Mouse (Mus musculus): ENCODE data around the gene Pah. TPM values are rescaled to one million over a fixed set of nuclear protein-coding genes. Genes with fewer than 3 reads are reported as not detected.

Pah gene
- total and polyA plus RNA-seq, 3 experiments: not detected

DNA sequence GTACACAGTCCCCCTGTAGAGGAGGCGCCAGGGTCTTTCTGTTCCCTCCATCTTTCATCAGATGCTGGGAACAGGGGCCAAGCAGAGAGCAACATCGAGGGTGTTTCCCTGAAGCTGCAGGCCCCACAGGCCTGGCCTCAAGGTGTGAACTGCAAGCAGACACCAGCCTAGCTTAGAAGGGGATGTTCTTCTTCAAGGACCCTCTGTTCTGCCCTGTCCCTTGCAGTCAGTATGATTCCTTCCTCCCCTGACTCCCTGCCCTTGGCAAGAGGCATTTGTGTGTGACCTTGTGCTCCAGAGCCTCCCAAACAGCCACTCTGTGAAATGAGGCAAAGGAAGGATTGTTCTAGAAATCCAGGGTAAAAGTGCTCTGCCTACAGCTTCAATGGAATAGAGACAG is 34.8 kb downstream of the Pah start:
- ATAC-seq (ENCODE audit: extremely low read depth, insufficient number of reproducible peaks, low FRiP score, poor library complexity, severe bottlenecking) (no peak), DNase-seq (ENCODE audit: low spot score) (no peak)
- H3K36me3 ChIP-seq (replicated peaks): no peaks in the 10 kb centered on the region
- peaks cover 21% of the 10 kb centered on the region for H3K9me3 ChIP-seq (replicated peaks)
- H3K4me3 ChIP-seq (ENCODE audit: low read depth, low read length): no peak overlapping the region
- no peaks in the 10 kb centered on the region for H3K4me1 ChIP-seq (ENCODE audit: insufficient read depth, low read depth, low read length)
- TF ChIP-seq CTCF (IDR thresholded peaks at IDR 0.05; ENCODE audit: low read depth, low read length) (no peak), GATA1 (IDR thresholded peaks at IDR 0.05; ENCODE audit: borderline replicate concordance, low read length) (no peak), TAL1 (conservative IDR thresholded peaks at IDR 0.05; ENCODE audit: low read depth, low read length) (no peak), GATA2 (IDR thresholded peaks at IDR 0.05; ENCODE audit: borderline replicate concordance, low read depth, low read length) (no peak), POLR2AphosphoS5 (IDR thresholded peaks at IDR 0.05; ENCODE audit: insufficient replicate concordance, low read depth, low read length) (no peak)
- H3K27me3 ChIP-seq (ENCODE audit: insufficient read depth, low read length): no peaks in the 10 kb centered on the region

DNA sequence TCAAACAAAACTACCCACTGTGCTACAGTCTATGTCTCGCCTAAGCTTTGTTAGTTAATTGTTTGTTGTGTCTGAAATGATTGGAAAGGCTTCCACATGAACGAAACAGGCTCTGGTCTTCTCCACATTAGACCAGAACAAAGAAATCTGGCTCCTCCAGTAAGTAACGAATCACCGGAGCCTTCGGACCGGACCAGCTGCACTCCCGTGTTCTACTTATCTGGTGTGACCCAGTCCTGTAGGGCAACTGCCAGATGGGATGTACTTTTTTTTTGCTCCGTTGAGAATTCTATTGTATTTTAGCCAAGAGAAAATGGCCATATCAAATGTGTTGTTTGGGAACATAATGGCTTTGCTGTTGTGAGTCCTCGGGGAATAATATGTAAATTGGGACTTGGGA is 42.2 kb downstream of the Pah start:
- H3K36me3 ChIP-seq (replicated peaks): no peaks in the 10 kb centered on the region
- H3K4me3 ChIP-seq (ENCODE audit: low read depth, low read length): no peak overlapping the region
- no peaks in the 10 kb centered on the region for H3K27me3 ChIP-seq (ENCODE audit: insufficient read depth, low read length)
- ATAC-seq (ENCODE audit: extremely low read depth, insufficient number of reproducible peaks, low FRiP score, poor library complexity, severe bottlenecking) (no peak), DNase-seq (ENCODE audit: low spot score) (no peak)
- TF ChIP-seq POLR2AphosphoS5 (IDR thresholded peaks at IDR 0.05; ENCODE audit: insufficient replicate concordance, low read depth, low read length) (no peak), CTCF (IDR thresholded peaks at IDR 0.05; ENCODE audit: low read depth, low read length) (no peak), TAL1 (conservative IDR thresholded peaks at IDR 0.05; ENCODE audit: low read depth, low read length) (no peak), GATA1 (IDR thresholded peaks at IDR 0.05; ENCODE audit: borderline replicate concordance, low read length) (no peak), GATA2 (IDR thresholded peaks at IDR 0.05; ENCODE audit: borderline replicate concordance, low read depth, low read length) (no peak)
- H3K9me3 ChIP-seq (replicated peaks): peaks cover 26% of the 10 kb centered on the region
- no peaks in the 10 kb centered on the region for H3K4me1 ChIP-seq (ENCODE audit: insufficient read depth, low read depth, low read length)

DNA sequence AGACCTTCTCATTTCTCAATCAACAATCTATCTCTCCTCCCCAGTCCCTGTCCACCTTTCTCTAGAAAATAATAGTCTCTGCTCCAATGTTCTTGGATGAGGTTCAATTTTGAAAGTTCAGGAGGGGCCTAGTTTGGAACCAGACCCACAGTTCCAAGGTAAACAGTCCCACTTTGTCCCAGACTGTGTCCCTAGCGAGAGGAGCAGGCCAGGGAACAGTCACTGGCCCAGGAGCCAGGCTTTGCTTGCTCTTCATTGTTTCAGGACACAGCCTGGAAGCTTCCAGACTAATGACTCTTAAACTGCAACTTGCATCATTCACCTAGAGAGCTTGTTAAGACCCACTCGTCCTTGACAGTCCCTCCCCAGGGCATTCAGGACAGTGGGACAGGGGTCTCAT is 44.1 kb downstream of the Pah start:
- H3K4me1 ChIP-seq (ENCODE audit: insufficient read depth, low read depth, low read length): no peaks in the 10 kb centered on the region
- TF ChIP-seq CTCF (IDR thresholded peaks at IDR 0.05; ENCODE audit: low read depth, low read length): no peak
- no peak for TF ChIP-seq POLR2AphosphoS5 (IDR thresholded peaks at IDR 0.05; ENCODE audit: insufficient replicate concordance, low read depth, low read length)
- TF ChIP-seq GATA1 (IDR thresholded peaks at IDR 0.05; ENCODE audit: borderline replicate concordance, low read length): no peak
- TF ChIP-seq TAL1 (conservative IDR thresholded peaks at IDR 0.05; ENCODE audit: low read depth, low read length): no peak
- no peak for TF ChIP-seq GATA2 (IDR thresholded peaks at IDR 0.05; ENCODE audit: borderline replicate concordance, low read depth, low read length)
- H3K36me3 ChIP-seq (replicated peaks): no peaks in the 10 kb centered on the region
- ATAC-seq (ENCODE audit: extremely low read depth, insufficient number of reproducible peaks, low FRiP score, poor library complexity, severe bottlenecking) (no peak), DNase-seq (ENCODE audit: low spot score) (no peak)
- no peaks in the 10 kb centered on the region for H3K27me3 ChIP-seq (ENCODE audit: insufficient read depth, low read length)
- peaks cover 28% of the 10 kb centered on the region for H3K9me3 ChIP-seq (replicated peaks)
- H3K4me3 ChIP-seq (ENCODE audit: low read depth, low read length): no peak overlapping the region

DNA sequence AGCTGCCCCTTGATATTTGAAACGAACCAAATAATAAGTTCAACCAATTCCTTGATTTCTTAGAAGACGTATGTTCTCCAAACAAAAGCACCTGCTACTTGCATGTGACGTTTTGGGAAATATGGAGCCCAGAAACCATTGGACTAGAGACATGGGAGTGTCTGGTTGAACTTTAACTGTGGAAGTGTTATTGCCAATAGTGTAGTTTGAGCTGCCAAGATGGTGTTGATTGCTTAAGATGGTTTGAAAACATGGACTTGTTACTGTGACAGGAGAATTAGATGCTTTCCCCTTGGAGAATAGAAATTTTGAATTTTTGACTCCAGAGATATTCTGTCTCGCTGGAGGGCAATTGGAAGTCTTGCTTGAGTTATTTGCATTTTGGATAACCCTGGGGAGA is 50.9 kb downstream of the Pah start:
- no peaks in the 10 kb centered on the region for H3K27me3 ChIP-seq (ENCODE audit: insufficient read depth, low read length)
- no peaks in the 10 kb centered on the region for H3K4me1 ChIP-seq (ENCODE audit: insufficient read depth, low read depth, low read length)
- no peak overlapping the region for H3K4me3 ChIP-seq (ENCODE audit: low read depth, low read length)
- DNase-seq (ENCODE audit: low spot score) (no peak), ATAC-seq (ENCODE audit: extremely low read depth, insufficient number of reproducible peaks, low FRiP score, poor library complexity, severe bottlenecking) (no peak)
- peaks cover 9% of the 10 kb centered on the region for H3K9me3 ChIP-seq (replicated peaks)
- TF ChIP-seq GATA2 (IDR thresholded peaks at IDR 0.05; ENCODE audit: borderline replicate concordance, low read depth, low read length): no peak
- TF ChIP-seq TAL1 (conservative IDR thresholded peaks at IDR 0.05; ENCODE audit: low read depth, low read length): no peak
- no peak for TF ChIP-seq POLR2AphosphoS5 (IDR thresholded peaks at IDR 0.05; ENCODE audit: insufficient replicate concordance, low read depth, low read length)
- no peak for TF ChIP-seq CTCF (IDR thresholded peaks at IDR 0.05; ENCODE audit: low read depth, low read length)
- TF ChIP-seq GATA1 (IDR thresholded peaks at IDR 0.05; ENCODE audit: borderline replicate concordance, low read length): no peak
- no peaks in the 10 kb centered on the region for H3K36me3 ChIP-seq (replicated peaks)

DNA sequence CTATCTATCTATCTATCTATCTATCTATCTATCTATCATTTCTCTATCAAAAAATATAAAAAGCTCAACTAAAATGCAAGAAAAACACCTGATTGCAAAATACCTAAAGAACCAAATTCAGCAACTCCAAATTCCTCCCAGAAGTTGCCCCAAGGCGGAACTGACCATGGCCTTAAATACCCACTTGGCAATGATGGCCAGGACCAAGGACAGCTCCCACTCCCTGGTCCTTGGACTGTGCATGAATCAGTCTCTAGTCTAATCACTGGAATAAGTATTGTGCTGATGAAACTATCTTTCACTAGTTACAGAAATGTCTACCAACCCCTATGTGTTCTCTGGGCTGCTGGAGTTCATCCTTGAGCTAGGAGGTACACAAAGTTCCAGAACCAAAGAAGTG is 65.1 kb downstream of the Pah start:
- DNase-seq (ENCODE audit: low spot score) (no peak), ATAC-seq (ENCODE audit: extremely low read depth, insufficient number of reproducible peaks, low FRiP score, poor library complexity, severe bottlenecking) (no peak)
- peaks cover 9% of the 10 kb centered on the region for H3K9me3 ChIP-seq (replicated peaks)
- no peaks in the 10 kb centered on the region for H3K27me3 ChIP-seq (ENCODE audit: insufficient read depth, low read length)
- no peak overlapping the region for H3K4me3 ChIP-seq (ENCODE audit: low read depth, low read length)
- TF ChIP-seq CTCF (IDR thresholded peaks at IDR 0.05; ENCODE audit: low read depth, low read length) (no peak), POLR2AphosphoS5 (IDR thresholded peaks at IDR 0.05; ENCODE audit: insufficient replicate concordance, low read depth, low read length) (no peak), GATA1 (IDR thresholded peaks at IDR 0.05; ENCODE audit: borderline replicate concordance, low read length) (no peak), GATA2 (IDR thresholded peaks at IDR 0.05; ENCODE audit: borderline replicate concordance, low read depth, low read length) (no peak), TAL1 (conservative IDR thresholded peaks at IDR 0.05; ENCODE audit: low read depth, low read length) (no peak)
- H3K36me3 ChIP-seq (replicated peaks): no peaks in the 10 kb centered on the region
- no peaks in the 10 kb centered on the region for H3K4me1 ChIP-seq (ENCODE audit: insufficient read depth, low read depth, low read length)

DNA sequence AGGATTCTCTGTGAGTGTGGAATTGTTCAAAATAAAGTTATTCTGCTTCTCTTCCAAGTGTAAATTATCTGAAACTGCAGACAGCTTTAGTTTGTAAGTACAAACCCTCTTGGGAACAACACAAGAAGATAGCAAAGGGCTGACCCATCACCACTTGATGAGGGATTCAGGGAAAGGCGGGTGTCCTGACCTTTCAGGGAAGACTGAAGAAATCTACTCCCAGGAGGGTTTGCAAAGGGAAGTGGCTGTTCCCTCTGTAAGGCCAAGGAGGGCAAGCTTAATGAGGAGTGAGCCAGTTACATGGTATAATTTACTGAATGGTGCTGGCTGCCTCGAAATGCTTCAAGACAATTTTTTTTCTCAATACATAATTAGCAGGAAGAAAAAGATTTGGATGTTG is 72.3 kb downstream of the Pah start:
- Histone ChIP-seq H3K27me3 (ENCODE audit: insufficient read depth, low read length) (no peaks in the 10 kb centered on the region), H3K9me3 (replicated peaks) (0 out of 2 replicates have a peak, but pooled peaks cover 7% of the 10 kb centered on the region), H3K4me3 (ENCODE audit: low read depth, low read length) (no peak overlapping the region), H3K4me1 (ENCODE audit: insufficient read depth, low read depth, low read length) (no peaks in the 10 kb centered on the region), H3K36me3 (replicated peaks) (no peaks in the 10 kb centered on the region)
- TF ChIP-seq GATA2 (IDR thresholded peaks at IDR 0.05; ENCODE audit: borderline replicate concordance, low read depth, low read length): no peak
- no peak for TF ChIP-seq TAL1 (conservative IDR thresholded peaks at IDR 0.05; ENCODE audit: low read depth, low read length)
- TF ChIP-seq POLR2AphosphoS5 (IDR thresholded peaks at IDR 0.05; ENCODE audit: insufficient replicate concordance, low read depth, low read length): no peak
- TF ChIP-seq CTCF (IDR thresholded peaks at IDR 0.05; ENCODE audit: low read depth, low read length): no peak
- TF ChIP-seq GATA1 (IDR thresholded peaks at IDR 0.05; ENCODE audit: borderline replicate concordance, low read length): no peak
- ATAC-seq (ENCODE audit: extremely low read depth, insufficient number of reproducible peaks, low FRiP score, poor library complexity, severe bottlenecking): no peak
- DNase-seq (ENCODE audit: low spot score): no peak

All from G1E (cell line).